Mouse (Mus musculus) heart, postnatal 0 days (tissue): ENCODE results near the gene Tcp10c.
"Not testable (repeated sequence)": the region's sequence is repeated elsewhere in the genome, so short reads cannot be mapped to it uniquely, and the experiment has no call there.

Experiments used
- CTCF ChIP-seq: IDR thresholded peaks from 2 replicates; pipeline ENCODE4 v1.5.1; 2016; ENCODE audit warnings: antibody characterized with exemption, control low read depth, low read depth
- EP300 ChIP-seq: IDR thresholded peaks from 2 replicates; pipeline ENCODE4 v1.6.1; 2016; ENCODE audit warnings: antibody characterized with exemption, low read depth

DNA sequence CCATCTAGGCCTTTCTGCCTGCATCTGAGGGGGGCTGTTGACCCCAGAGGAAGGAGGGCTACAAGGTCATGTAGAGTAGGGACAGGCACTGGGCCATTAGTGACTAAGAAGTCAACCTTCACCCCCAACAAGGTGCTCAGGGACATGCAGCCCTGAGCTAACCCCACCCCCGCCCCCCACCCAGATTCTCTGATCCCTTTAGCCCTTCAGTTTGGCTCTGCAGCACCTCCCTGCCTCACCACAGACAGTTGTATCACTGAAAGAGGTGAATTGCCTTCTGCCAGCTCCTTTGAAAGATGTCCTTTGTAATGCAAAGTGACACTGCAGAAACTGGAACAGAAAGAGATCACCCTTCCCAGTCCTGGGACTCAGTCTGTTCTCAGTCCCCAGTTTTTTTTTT lies 16.4 kb upstream of the Tcp10c start:
- TF ChIP-seq CTCF, EP300: not testable (repeated sequence)
